Mouse (Mus musculus): ENCODE results near the gene Zfp580. TPM values are rescaled to one million over a fixed set of nuclear protein-coding genes. Genes with fewer than 3 reads are reported as not detected.

Gene Zfp580
- total RNA-seq, 1 experiment from 2014 or later: not detected

GRCm38 (mm10) chr7:5087886-5088285, 36.5 kb downstream of the Zfp580 start:
- no peak for ATAC-seq (replicated peaks; ENCODE audit: insufficient number of reproducible peaks, low FRiP score, low TSS enrichment, poor library complexity, severe bottlenecking)

- ATAC-seq (replicated peaks; ENCODE audit: insufficient number of reproducible peaks, low FRiP score, low TSS enrichment, poor library complexity, severe bottlenecking): no peak
Measured at GRCm38 (mm10) chr7:5089853-5090252, 38.5 kb downstream of the Zfp580 start.

- no peak for ATAC-seq (replicated peaks; ENCODE audit: insufficient number of reproducible peaks, low FRiP score, low TSS enrichment, poor library complexity, severe bottlenecking)
Measured at GRCm38 (mm10) chr7:5091008-5091728, 39.8 kb downstream of the Zfp580 start.

GRCm38 (mm10) chr7:5092381-5092780, 41.0 kb downstream of the Zfp580 start:
- ATAC-seq (replicated peaks; ENCODE audit: insufficient number of reproducible peaks, low FRiP score, low TSS enrichment, poor library complexity, severe bottlenecking): no peak

- ATAC-seq (replicated peaks; ENCODE audit: insufficient number of reproducible peaks, low FRiP score, low TSS enrichment, poor library complexity, severe bottlenecking): no peak
Measured at GRCm38 (mm10) chr7:5092831-5093510, 41.6 kb downstream of the Zfp580 start.

GRCm38 (mm10) chr7:5098769-5099168, 47.4 kb downstream of the Zfp580 start:
- no peak for ATAC-seq (replicated peaks; ENCODE audit: insufficient number of reproducible peaks, low FRiP score, low TSS enrichment, poor library complexity, severe bottlenecking)

- no peak for ATAC-seq (replicated peaks; ENCODE audit: insufficient number of reproducible peaks, low FRiP score, low TSS enrichment, poor library complexity, severe bottlenecking)
Measured at GRCm38 (mm10) chr7:5099796-5100195, 48.5 kb downstream of the Zfp580 start.

- ATAC-seq (replicated peaks; ENCODE audit: insufficient number of reproducible peaks, low FRiP score, low TSS enrichment, poor library complexity, severe bottlenecking): peak; percentile 90
Measured at GRCm38 (mm10) chr7:5101066-5101663, 49.8 kb downstream of the Zfp580 start.

- no peak for ATAC-seq (replicated peaks; ENCODE audit: insufficient number of reproducible peaks, low FRiP score, low TSS enrichment, poor library complexity, severe bottlenecking)
Measured at GRCm38 (mm10) chr7:5102564-5102963, 51.2 kb downstream of the Zfp580 start.

Other genes with a start within 250 kb of the Zfp580 start
- 96.9 to 129 TPM (median 127 TPM) in 3 replicates for gene Ube2s, start 238.9 kb upstream of the Zfp580 start, total RNA-seq (2017)
- gene Shisa7, start 206.8 kb upstream of the Zfp580 start, total RNA-seq (2017): 0.11 TPM in 1 of 3 replicates, not detected in the others
- 7.1 to 45.7 TPM (median 35.7 TPM) in 3 replicates for gene Isoc2b, start 181.3 kb upstream of the Zfp580 start, total RNA-seq (2017)
- 4.5 to 8.4 TPM (median 7.9 TPM) in 3 replicates for gene Isoc2a, start 174.4 kb upstream of the Zfp580 start, total RNA-seq (2017)
- gene Gm36210, start 145.0 kb upstream of the Zfp580 start, total RNA-seq (2017): not detected in 3 replicates
- 2.6 to 6.0 TPM (median 5.9 TPM) in 3 replicates for gene Zfp628, start 136.3 kb upstream of the Zfp580 start, total RNA-seq (2017)
- 0.49 TPM in 1 of 3 replicates, not detected in the others for gene Nat14, start 129.5 kb upstream of the Zfp580 start, total RNA-seq (2017)
- not detected in 3 replicates for gene Ssc5d, start 125.8 kb upstream of the Zfp580 start, total RNA-seq (2017)
- gene Sbk2, start 87.1 kb upstream of the Zfp580 start, total RNA-seq (2017): not detected in 3 replicates
- gene Sbk3, start 80.4 kb upstream of the Zfp580 start, total RNA-seq (2017): not detected in 3 replicates
- gene Zfp579, start 55.4 kb upstream of the Zfp580 start, total RNA-seq (2017): 1.2 to 2.5 TPM (median 1.3 TPM) in 3 replicates
- gene Zfp524, start 37.1 kb upstream of the Zfp580 start, total RNA-seq (2017): 4.4 to 12.1 TPM (median 5.1 TPM) in 3 replicates
- 12.5 to 26.2 TPM (median 14.6 TPM) in 3 replicates for gene Fiz1, start 36.8 kb upstream of the Zfp580 start, total RNA-seq (2017)
- gene Gm44973, start 36.0 kb upstream of the Zfp580 start, total RNA-seq (2017): not detected in 3 replicates
- gene Zfp865, start 31.2 kb upstream of the Zfp580 start, total RNA-seq (2017): 20.1 to 30.4 TPM (median 22.9 TPM) in 3 replicates
- not detected in 3 replicates for gene Ccdc106, start 31.0 kb upstream of the Zfp580 start, total RNA-seq (2017)
- 1.4 to 1.5 TPM in 2 of 3 replicates, not detected in the other for gene 4632433K11Rik, start 17.4 kb upstream of the Zfp580 start, total RNA-seq (2017)
- 3.0 to 3.8 TPM (median 3.1 TPM) in 3 replicates for gene Zfp784, start 13.1 kb upstream of the Zfp580 start, total RNA-seq (2017)
- 119 to 185 TPM (median 151 TPM) in 3 replicates for gene U2af2, start 10.6 kb downstream of the Zfp580 start, total RNA-seq (2017)
- gene Epn1, start 28.7 kb downstream of the Zfp580 start, total RNA-seq (2017): 65.8 to 88.9 TPM (median 80.5 TPM) in 3 replicates
- gene Rfpl4, start 65.4 kb downstream of the Zfp580 start, total RNA-seq (2017): not detected in 3 replicates
- gene Rasl2-9, start 74.4 kb downstream of the Zfp580 start, total RNA-seq (2017): 0.53 to 2.8 TPM in 2 of 3 replicates, not detected in the other
- not detected in 3 replicates for gene Vmn1r55, start 98.1 kb downstream of the Zfp580 start, total RNA-seq (2017)
- not detected in 3 replicates for gene Vmn1r56, start 145.2 kb downstream of the Zfp580 start, total RNA-seq (2017)
- not detected in 3 replicates for gene Vmn1r57, start 167.0 kb downstream of the Zfp580 start, total RNA-seq (2017)

Data from monocyte, adult 5-6 weeks (primary cell).